Mouse (Mus musculus): ENCODE results near the gene Slamf9. TPM values are rescaled to one million over a fixed set of nuclear protein-coding genes. Genes with fewer than 3 reads are reported as not detected.
A peak's percentile ranks its signal among the peaks of the same experiment; 100 is the strongest.

The Slamf9 gene
- polyA plus RNA-seq, 1 experiment from 2014 or later, result 0.55 TPM

- no peak for ATAC-seq (replicated peaks; ENCODE audit: low FRiP score)
- Histone ChIP-seq H3K4me3 (ENCODE audit: low read depth, low read length) (no peak overlapping the region), H3K27ac (ENCODE audit: low read depth, low read length) (no peak overlapping the region), H3K4me1 (replicated peaks; ENCODE audit: control insufficient read depth, insufficient read depth, low read length) (peaks cover 37% of the 10 kb centered on the region), H3K9ac (ENCODE audit: low read depth, low read length) (no peak overlapping the region), H3K27me3 (replicated peaks; ENCODE audit: control insufficient read depth, insufficient read depth, low read length) (no peaks in the 10 kb centered on the region), H3K4me2 (peak overlapping the region; percentile 5; the same call in 1 of the 2 replicates), H3K36me3 (ENCODE audit: control insufficient read depth, insufficient read depth, low read length) (peaks cover 17% of the 10 kb centered on the region), H3K9me3 (ENCODE audit: control insufficient read depth, low read length) (no peaks in the 10 kb centered on the region)
- no peak for DNase-seq (ENCODE audit: low spot score)
- 45% methylated on average over 8 of the region's 8 CpGs for WGBS
Measured at GRCm38 (mm10) chr1:172509983-172510382, 34.8 kb downstream of the Slamf9 start.

GRCm38 (mm10) chr1:172510421-172510972 is 35.3 kb downstream of the Slamf9 start:
- H3K4me3 ChIP-seq (ENCODE audit: low read depth, low read length), result no peak overlapping the region
- ATAC-seq (replicated peaks; ENCODE audit: low FRiP score), result no peak
- no peaks in the 10 kb centered on the region for H3K9me3 ChIP-seq (ENCODE audit: control insufficient read depth, low read length)
- no peak for DNase-seq (ENCODE audit: low spot score)
- peaks cover 16% of the 10 kb centered on the region for H3K36me3 ChIP-seq (ENCODE audit: control insufficient read depth, insufficient read depth, low read length)
- WGBS, result 43% methylated on average over 13 of the region's 13 CpGs
- no peak overlapping the region for H3K27ac ChIP-seq (ENCODE audit: low read depth, low read length)
- H3K9ac ChIP-seq (ENCODE audit: low read depth, low read length), result no peak overlapping the region
- H3K4me1 ChIP-seq (replicated peaks; ENCODE audit: control insufficient read depth, insufficient read depth, low read length), result peaks cover 41% of the 10 kb centered on the region
- H3K27me3 ChIP-seq (replicated peaks; ENCODE audit: control insufficient read depth, insufficient read depth, low read length), result no peaks in the 10 kb centered on the region
- peak overlapping the region; percentile 12; the same call in 1 of the 2 replicates for H3K4me2 ChIP-seq

GRCm38 (mm10) chr1:172512962-172513361 is 37.8 kb downstream of the Slamf9 start:
- peak; percentile 52 for ATAC-seq (replicated peaks; ENCODE audit: low FRiP score)
- no peaks in the 10 kb centered on the region; the same call in 1 of the 2 replicates for H3K36me3 ChIP-seq (ENCODE audit: control insufficient read depth, insufficient read depth, low read length)
- H3K4me3 ChIP-seq (ENCODE audit: low read depth, low read length), result peak overlapping the region; percentile 31
- 12% methylated on average over 13 of the region's 13 CpGs for WGBS
- DNase-seq (ENCODE audit: low spot score), result peak; percentile 52
- H3K4me1 ChIP-seq (replicated peaks; ENCODE audit: control insufficient read depth, insufficient read depth, low read length), result peaks cover 34% of the 10 kb centered on the region
- peaks cover 3% of the 10 kb centered on the region for H3K9me3 ChIP-seq (ENCODE audit: control insufficient read depth, low read length)
- no peaks in the 10 kb centered on the region for H3K27me3 ChIP-seq (replicated peaks; ENCODE audit: control insufficient read depth, insufficient read depth, low read length)
- H3K4me2 ChIP-seq, result peak overlapping the region; percentile 64
- H3K27ac ChIP-seq (ENCODE audit: low read depth, low read length), result peak overlapping the region; percentile 86
- H3K9ac ChIP-seq (ENCODE audit: low read depth, low read length), result peak overlapping the region; percentile 50; the same call in 1 of the 2 replicates

GRCm38 (mm10) chr1:172513525-172514212 is 38.5 kb downstream of the Slamf9 start:
- H3K4me1 ChIP-seq (replicated peaks; ENCODE audit: control insufficient read depth, insufficient read depth, low read length), result peaks cover 30% of the 10 kb centered on the region

GRCm38 (mm10) chr1:172514213-172514529 is 39.0 kb downstream of the Slamf9 start:
- Histone ChIP-seq H3K27ac (ENCODE audit: low read depth, low read length) (peak overlapping the region; percentile 86), H3K4me2 (peak overlapping the region; percentile 64), H3K9me3 (ENCODE audit: control insufficient read depth, low read length) (peaks cover 4% of the 10 kb centered on the region), H3K9ac (ENCODE audit: low read depth, low read length) (no peak overlapping the region), H3K27me3 (replicated peaks; ENCODE audit: control insufficient read depth, insufficient read depth, low read length) (no peaks in the 10 kb centered on the region), H3K4me3 (ENCODE audit: low read depth, low read length) (peak overlapping the region; percentile 10; the same call in 1 of the 2 replicates), H3K4me1 (replicated peaks; ENCODE audit: control insufficient read depth, insufficient read depth, low read length) (peaks cover 30% of the 10 kb centered on the region), H3K36me3 (ENCODE audit: control insufficient read depth, insufficient read depth, low read length) (no peaks in the 10 kb centered on the region)
- 34% methylated on average over 4 of the region's 4 CpGs for WGBS
- no peak for DNase-seq (ENCODE audit: low spot score)
- no peak for ATAC-seq (replicated peaks; ENCODE audit: low FRiP score)

More at GRCm38 (mm10) chr1:172513525-172514212, 38.5 kb downstream of the Slamf9 start:
- H3K36me3 ChIP-seq (ENCODE audit: control insufficient read depth, insufficient read depth, low read length), result no peaks in the 10 kb centered on the region
- WGBS, result 28% methylated on average over 17 of the region's 17 CpGs
- H3K9me3 ChIP-seq (ENCODE audit: control insufficient read depth, low read length), result peaks cover 4% of the 10 kb centered on the region
- peak overlapping the region; percentile 86 for H3K27ac ChIP-seq (ENCODE audit: low read depth, low read length)
- peak; percentile 72 for ATAC-seq (replicated peaks; ENCODE audit: low FRiP score)
- H3K27me3 ChIP-seq (replicated peaks; ENCODE audit: control insufficient read depth, insufficient read depth, low read length), result no peaks in the 10 kb centered on the region
- peak overlapping the region; percentile 31 for H3K4me3 ChIP-seq (ENCODE audit: low read depth, low read length)
- H3K4me2 ChIP-seq, result peak overlapping the region; percentile 64
- DNase-seq (ENCODE audit: low spot score), result peak; percentile 70
- H3K9ac ChIP-seq (ENCODE audit: low read depth, low read length), result peak overlapping the region; percentile 50; the same call in 1 of the 2 replicates

GRCm38 (mm10) chr1:172514551-172515268 is 39.6 kb downstream of the Slamf9 start:
- WGBS, result 59% methylated on average over 7 of the region's 7 CpGs

GRCm38 (mm10) chr1:172515396-172515795 is 40.2 kb downstream of the Slamf9 start:
- DNase-seq (ENCODE audit: low spot score) (no peak), ATAC-seq (replicated peaks; ENCODE audit: low FRiP score) (0 out of 2 replicates have a peak, but pooled peaks have one; percentile 11)
- Histone ChIP-seq H3K4me2 (no peak overlapping the region), H3K27ac (ENCODE audit: low read depth, low read length) (peak overlapping the region; percentile 49; the same call in 1 of the 2 replicates), H3K4me3 (ENCODE audit: low read depth, low read length) (no peak overlapping the region), H3K27me3 (replicated peaks; ENCODE audit: control insufficient read depth, insufficient read depth, low read length) (no peaks in the 10 kb centered on the region), H3K9ac (ENCODE audit: low read depth, low read length) (no peak overlapping the region), H3K9me3 (ENCODE audit: control insufficient read depth, low read length) (peaks cover 4% of the 10 kb centered on the region), H3K36me3 (ENCODE audit: control insufficient read depth, insufficient read depth, low read length) (no peaks in the 10 kb centered on the region), H3K4me1 (replicated peaks; ENCODE audit: control insufficient read depth, insufficient read depth, low read length) (peaks cover 34% of the 10 kb centered on the region)
- WGBS, result 57% methylated on average over 1 of the region's 1 CpGs

More at GRCm38 (mm10) chr1:172514551-172515268, 39.6 kb downstream of the Slamf9 start:
- Histone ChIP-seq H3K27ac (ENCODE audit: low read depth, low read length) (peak overlapping the region; percentile 86), H3K4me2 (peak overlapping the region; percentile 64), H3K27me3 (replicated peaks; ENCODE audit: control insufficient read depth, insufficient read depth, low read length) (no peaks in the 10 kb centered on the region), H3K36me3 (ENCODE audit: control insufficient read depth, insufficient read depth, low read length) (no peaks in the 10 kb centered on the region), H3K4me1 (replicated peaks; ENCODE audit: control insufficient read depth, insufficient read depth, low read length) (peaks cover 30% of the 10 kb centered on the region), H3K4me3 (ENCODE audit: low read depth, low read length) (no peak overlapping the region), H3K9ac (ENCODE audit: low read depth, low read length) (no peak overlapping the region), H3K9me3 (ENCODE audit: control insufficient read depth, low read length) (peaks cover 4% of the 10 kb centered on the region)
- no peak for DNase-seq (ENCODE audit: low spot score)
- no peak for ATAC-seq (replicated peaks; ENCODE audit: low FRiP score)

GRCm38 (mm10) chr1:172518013-172518412 is 42.9 kb downstream of the Slamf9 start:
- Histone ChIP-seq H3K9ac (ENCODE audit: low read depth, low read length) (no peak overlapping the region), H3K4me2 (no peak overlapping the region), H3K4me1 (replicated peaks; ENCODE audit: control insufficient read depth, insufficient read depth, low read length) (peaks cover 33% of the 10 kb centered on the region), H3K27ac (ENCODE audit: low read depth, low read length) (no peak overlapping the region), H3K4me3 (ENCODE audit: low read depth, low read length) (no peak overlapping the region), H3K27me3 (replicated peaks; ENCODE audit: control insufficient read depth, insufficient read depth, low read length) (peaks cover 7% of the 10 kb centered on the region; the same call in 1 of the 2 replicates), H3K9me3 (ENCODE audit: control insufficient read depth, low read length) (peaks cover 4% of the 10 kb centered on the region), H3K36me3 (ENCODE audit: control insufficient read depth, insufficient read depth, low read length) (no peaks in the 10 kb centered on the region)
- ATAC-seq (replicated peaks; ENCODE audit: low FRiP score) (no peak), DNase-seq (ENCODE audit: low spot score) (no peak)
- WGBS, result 71% methylated on average over 4 of the region's 4 CpGs

All from liver, embryonic 11.5 days (tissue).